Mouse (Mus musculus) layer of hippocampus, postnatal 25 days (tissue): ENCODE measurements at regions not wholly inside any gene's neighbourhood (a gene's known extent, or its start where the extent isn't known, plus 50 kb on each side); places are given as distances from the start of the nearest gene placed in this dataset.

Experiments
- DNase-seq, 2 experiments: peaks; one replicate each; pipeline ENCODE4 v3.0.0; 2022; ENCODE audit warnings: mixed read lengths in 2 of 2, low spot score in 1 of 2; ENCODE audit errors: extremely low spot score in 1 of 2

GRCm38 (mm10) chr11:44325525-44325924 lies 74.3 kb upstream of the Il12b start:
- DNase-seq: no peak

- DNase-seq: no peak
Observed at GRCm38 (mm10) chr11:44329503-44329902, 70.4 kb upstream of the Il12b start.

GRCm38 (mm10) chr11:44330438-44330837 lies 69.4 kb upstream of the Il12b start:
- DNase-seq: no peak

GRCm38 (mm10) chr11:44330851-44331773 lies 68.8 kb upstream of the Il12b start:
- DNase-seq: peak; percentile 45 to 72

- no peak for DNase-seq
Observed at GRCm38 (mm10) chr11:44331774-44332129, 68.1 kb upstream of the Il12b start.

- DNase-seq: no peak
Observed at GRCm38 (mm10) chr11:44340531-44340930, 59.3 kb upstream of the Il12b start.

GRCm38 (mm10) chr11:44348308-44348707 lies 51.6 kb upstream of the Il12b start:
- DNase-seq: no peak

GRCm38 (mm10) chr11:44349546-44349945 lies 50.3 kb upstream of the Il12b start:
- DNase-seq: no peak
